Mouse (Mus musculus): ENCODE measurements around the gene Paf1. TPM values are rescaled to one million over a fixed set of nuclear protein-coding genes. Genes with fewer than 3 reads are reported as not detected.

Paf1 gene
- polyA plus RNA-seq, 1 experiment: 82.5 TPM

DNA sequence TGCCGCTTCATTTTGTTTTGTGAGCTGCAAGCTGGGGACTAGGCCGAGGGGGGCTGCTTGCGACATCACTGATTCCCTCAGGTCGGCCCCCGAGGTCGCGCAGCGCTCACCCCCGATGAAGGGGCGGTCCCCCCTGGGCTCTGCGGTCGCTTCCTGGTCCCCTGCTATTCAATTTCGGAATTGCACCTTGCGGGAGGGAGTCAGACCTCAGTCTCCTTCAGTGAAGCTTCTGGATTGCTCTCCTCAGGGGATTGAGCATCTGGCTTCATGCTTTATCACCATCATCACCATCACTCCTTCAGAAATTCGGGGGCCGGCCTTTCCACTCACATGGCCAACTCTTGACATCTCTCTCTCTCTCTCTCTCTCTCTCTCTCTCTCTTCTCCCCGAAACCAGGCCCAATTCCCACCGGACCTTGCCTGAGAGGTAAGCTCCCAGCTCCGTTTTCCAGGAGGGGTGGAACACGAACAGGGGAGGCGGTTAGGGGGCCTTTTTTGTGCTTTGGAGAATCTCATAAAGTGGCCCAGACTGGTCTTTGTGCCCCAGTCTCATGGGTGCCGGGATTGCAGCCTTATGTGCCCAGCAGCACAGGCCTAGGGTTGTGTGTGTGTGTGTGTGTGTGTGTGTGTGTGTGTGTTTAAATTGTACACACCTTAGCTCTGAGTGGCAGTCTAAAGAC lies 661 bp downstream of the Paf1 start:
- 0 out of 2 replicates have a peak overlapping the region, but pooled peaks have one; percentile 4 for H3K27ac ChIP-seq (ENCODE audit: insufficient read depth, low read length)
- H3K4me3 ChIP-seq (ENCODE audit: insufficient read depth, low read length): peak overlapping the region; percentile 80
- H3K4me1 ChIP-seq (ENCODE audit: control insufficient read depth, insufficient read depth, low read length): no peaks in the 10 kb centered on the region
- TF ChIP-seq CTCF (IDR thresholded peaks at IDR 0.05; ENCODE audit: borderline replicate concordance, insufficient read depth, low read length): no peak
- TF ChIP-seq POLR2A (IDR thresholded peaks at IDR 0.05; ENCODE audit: low read depth, low read length): no peak

DNA sequence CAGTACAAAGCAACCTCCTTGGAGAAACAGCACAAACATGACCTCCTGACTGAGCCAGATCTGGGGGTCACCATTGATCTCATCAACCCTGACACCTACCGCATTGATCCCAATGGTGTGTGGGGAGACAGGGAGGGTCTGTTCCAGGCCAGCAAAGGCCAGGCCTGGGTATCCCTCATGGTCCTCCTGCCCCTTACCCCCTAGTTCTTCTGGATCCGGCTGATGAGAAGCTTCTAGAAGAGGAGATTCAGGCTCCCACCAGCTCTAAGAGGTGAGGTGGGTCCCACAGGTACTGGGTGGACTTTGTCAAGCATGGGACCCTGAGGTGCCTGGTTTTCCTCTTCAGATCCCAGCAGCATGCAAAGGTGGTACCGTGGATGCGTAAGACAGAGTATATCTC lies 2.7 kb downstream of the Paf1 start:
- H3K4me1 ChIP-seq (ENCODE audit: control insufficient read depth, insufficient read depth, low read length): no peaks in the 10 kb centered on the region
- TF ChIP-seq POLR2A (IDR thresholded peaks at IDR 0.05; ENCODE audit: low read depth, low read length) (no peak), CTCF (IDR thresholded peaks at IDR 0.05; ENCODE audit: borderline replicate concordance, insufficient read depth, low read length) (no peak)
- no peak overlapping the region for H3K4me3 ChIP-seq (ENCODE audit: insufficient read depth, low read length)
- no peak overlapping the region for H3K27ac ChIP-seq (ENCODE audit: insufficient read depth, low read length)

- Histone ChIP-seq H3K4me1 (ENCODE audit: control insufficient read depth, insufficient read depth, low read length) (no peaks in the 10 kb centered on the region), H3K4me3 (ENCODE audit: insufficient read depth, low read length) (no peak overlapping the region), H3K27ac (ENCODE audit: insufficient read depth, low read length) (no peak overlapping the region)
- TF ChIP-seq POLR2A (IDR thresholded peaks at IDR 0.05; ENCODE audit: low read depth, low read length) (no peak), CTCF (IDR thresholded peaks at IDR 0.05; ENCODE audit: borderline replicate concordance, insufficient read depth, low read length) (no peak)
These were observed 5.2 kb downstream of the Paf1 start for GRCm38 (mm10) chr7:28398000-28398399.

- H3K4me3 ChIP-seq (ENCODE audit: insufficient read depth, low read length): no peak overlapping the region
- H3K4me1 ChIP-seq (ENCODE audit: control insufficient read depth, insufficient read depth, low read length): no peaks in the 10 kb centered on the region
- TF ChIP-seq CTCF (IDR thresholded peaks at IDR 0.05; ENCODE audit: borderline replicate concordance, insufficient read depth, low read length): no peak
- no peak for TF ChIP-seq POLR2A (IDR thresholded peaks at IDR 0.05; ENCODE audit: low read depth, low read length)
- no peak overlapping the region for H3K27ac ChIP-seq (ENCODE audit: insufficient read depth, low read length)
These were observed 6.1 kb downstream of the Paf1 start for GRCm38 (mm10) chr7:28398696-28399340.

DNA sequence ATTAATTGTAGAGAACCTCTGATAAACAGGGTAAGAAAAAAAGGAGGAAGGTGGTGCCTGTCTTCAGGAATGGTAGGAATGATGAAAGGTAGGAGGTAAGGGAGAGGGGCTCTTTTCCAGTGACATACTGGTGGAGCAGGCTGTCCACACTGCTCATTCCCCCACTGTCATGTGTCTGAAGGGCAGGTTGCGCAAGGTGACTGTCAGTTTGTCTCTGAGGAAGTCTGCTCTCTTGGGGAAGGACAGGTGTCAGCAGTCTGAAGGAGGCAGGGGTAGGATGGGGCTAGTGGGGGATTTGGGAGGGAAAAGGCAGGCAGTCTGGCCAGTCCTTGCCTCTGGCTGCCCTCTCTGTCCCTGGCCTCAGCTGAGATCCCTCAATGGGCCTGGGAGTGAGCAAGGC lies 8.3 kb downstream of the Paf1 start:
- TF ChIP-seq CTCF (IDR thresholded peaks at IDR 0.05; ENCODE audit: borderline replicate concordance, insufficient read depth, low read length) (no peak), POLR2A (IDR thresholded peaks at IDR 0.05; ENCODE audit: low read depth, low read length) (no peak)
- H3K4me3 ChIP-seq (ENCODE audit: insufficient read depth, low read length): no peak overlapping the region
- no peak overlapping the region for H3K27ac ChIP-seq (ENCODE audit: insufficient read depth, low read length)
- H3K4me1 ChIP-seq (ENCODE audit: control insufficient read depth, insufficient read depth, low read length): no peaks in the 10 kb centered on the region

DNA sequence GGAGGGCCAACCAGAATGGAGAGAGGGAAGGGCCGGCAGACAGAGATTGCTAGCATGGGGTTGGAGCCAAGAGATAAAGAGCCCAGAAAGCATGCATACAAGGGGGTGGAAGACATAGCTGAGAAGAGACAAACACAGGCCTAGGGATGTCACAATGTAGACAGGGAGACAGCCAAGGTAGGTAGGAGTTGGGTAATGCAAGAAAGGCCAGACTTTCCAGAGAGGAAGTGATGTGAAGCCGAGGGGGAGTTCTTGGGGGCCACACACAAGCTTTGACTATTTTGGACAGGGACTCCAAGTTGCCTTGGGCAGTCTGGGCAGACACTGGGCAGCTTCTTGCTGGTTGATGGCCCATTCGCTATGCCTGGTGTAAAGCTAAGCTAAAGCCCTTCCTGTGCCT lies 9.2 kb downstream of the Paf1 start:
- TF ChIP-seq POLR2A (IDR thresholded peaks at IDR 0.05; ENCODE audit: low read depth, low read length) (no peak), CTCF (IDR thresholded peaks at IDR 0.05; ENCODE audit: borderline replicate concordance, insufficient read depth, low read length) (no peak)
- Histone ChIP-seq H3K4me3 (ENCODE audit: insufficient read depth, low read length) (no peak overlapping the region), H3K4me1 (ENCODE audit: control insufficient read depth, insufficient read depth, low read length) (no peaks in the 10 kb centered on the region), H3K27ac (ENCODE audit: insufficient read depth, low read length) (no peak overlapping the region)

GRCm38 (mm10) chr7:28410841-28411475 lies 18.2 kb downstream of the Paf1 start:
- H3K27ac ChIP-seq (ENCODE audit: insufficient read depth, low read length): no peak overlapping the region
- TF ChIP-seq POLR2A (IDR thresholded peaks at IDR 0.05; ENCODE audit: low read depth, low read length) (no peak), CTCF (IDR thresholded peaks at IDR 0.05; ENCODE audit: borderline replicate concordance, insufficient read depth, low read length) (no peak)
- H3K4me3 ChIP-seq (ENCODE audit: insufficient read depth, low read length): no peak overlapping the region
- H3K4me1 ChIP-seq (ENCODE audit: control insufficient read depth, insufficient read depth, low read length): no peaks in the 10 kb centered on the region

GRCm38 (mm10) chr7:28412826-28413225 lies 20.1 kb downstream of the Paf1 start:
- no peak overlapping the region for H3K27ac ChIP-seq (ENCODE audit: insufficient read depth, low read length)
- no peaks in the 10 kb centered on the region for H3K4me1 ChIP-seq (ENCODE audit: control insufficient read depth, insufficient read depth, low read length)
- no peak overlapping the region for H3K4me3 ChIP-seq (ENCODE audit: insufficient read depth, low read length)
- TF ChIP-seq POLR2A (IDR thresholded peaks at IDR 0.05; ENCODE audit: low read depth, low read length): no peak
- no peak for TF ChIP-seq CTCF (IDR thresholded peaks at IDR 0.05; ENCODE audit: borderline replicate concordance, insufficient read depth, low read length)

DNA sequence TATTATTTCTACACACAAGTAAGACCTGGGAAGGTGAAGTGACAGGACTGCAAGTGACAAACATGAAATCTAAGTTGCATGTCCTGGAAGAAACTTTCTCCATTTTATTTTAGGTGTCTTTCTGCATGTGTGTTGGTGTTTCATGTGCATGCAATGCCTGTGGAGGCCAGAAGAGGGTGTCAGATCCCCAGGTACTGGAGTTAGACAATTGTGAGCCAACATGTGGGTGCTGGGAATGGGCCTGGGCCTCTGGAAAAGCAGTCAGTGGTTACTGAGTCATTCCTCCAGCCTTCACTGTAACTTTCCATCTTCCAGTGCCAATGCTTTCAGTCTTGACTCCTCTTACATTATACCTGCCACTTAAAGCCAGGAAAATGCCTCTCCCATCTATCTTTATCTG lies 24.6 kb downstream of the Paf1 start:
- Histone ChIP-seq H3K4me3 (ENCODE audit: insufficient read depth, low read length) (no peak overlapping the region), H3K4me1 (ENCODE audit: control insufficient read depth, insufficient read depth, low read length) (peaks cover 9% of the 10 kb centered on the region), H3K27ac (ENCODE audit: insufficient read depth, low read length) (peak overlapping the region; percentile 5; the same call in 1 of the 2 replicates)
- TF ChIP-seq CTCF (IDR thresholded peaks at IDR 0.05; ENCODE audit: borderline replicate concordance, insufficient read depth, low read length) (no peak; the same call in 1 of the 2 replicates), POLR2A (IDR thresholded peaks at IDR 0.05; ENCODE audit: low read depth, low read length) (no peak)
